Mouse (Mus musculus) kidney, adult 9 months (tissue): ENCODE data around the gene Slc4a1ap.
"Not testable (repeated sequence)": the region's sequence is repeated elsewhere in the genome, so short reads cannot be mapped to it uniquely, and the experiment has no call there.

Source experiments
- DNase-seq: peaks from one replicate; pipeline ENCODE4 v3.0.0; 2022

Gene Slc4a1ap

DNA sequence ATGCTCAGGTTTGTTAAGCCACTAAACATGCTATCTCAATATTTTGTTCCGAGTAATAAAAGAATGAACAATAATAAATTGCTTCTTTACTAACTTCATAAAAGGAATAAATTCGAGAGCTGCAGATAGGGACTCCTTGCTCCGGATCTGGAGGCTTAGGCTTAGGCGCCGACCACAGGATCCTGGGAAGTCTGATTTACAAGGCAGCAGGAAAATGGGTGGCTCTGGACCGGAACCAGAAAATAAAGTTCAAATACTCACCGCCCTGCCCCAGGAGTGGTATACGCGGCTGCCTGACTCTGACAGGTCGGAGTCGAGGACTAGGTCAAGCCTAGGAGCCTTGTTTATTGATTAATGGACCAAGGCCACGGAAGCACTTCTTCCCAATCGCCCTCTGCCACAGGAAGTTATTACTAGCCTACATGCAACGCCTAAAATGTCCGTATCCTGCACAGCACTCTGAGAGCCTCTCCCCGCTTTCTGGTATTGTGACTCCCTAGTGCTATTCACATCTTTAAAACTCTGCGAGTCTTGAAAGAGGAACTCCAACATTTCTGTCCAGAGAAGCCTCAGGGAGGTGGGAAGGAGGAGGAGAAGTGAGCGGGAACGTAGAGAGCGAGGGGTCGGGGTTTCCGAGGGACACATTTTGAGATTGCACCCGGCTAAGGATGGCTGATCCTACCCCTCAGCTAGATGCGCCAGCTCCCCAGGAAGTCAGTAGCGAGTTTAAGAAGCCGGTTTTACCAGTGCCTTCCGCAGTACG is at the start of gene Slc4a1ap:
Gene Slc4a1ap (plus strand): TSS at position 642 of the 763 bp plus-strand sequence.
- DNase-seq: peak; percentile 89

DNA sequence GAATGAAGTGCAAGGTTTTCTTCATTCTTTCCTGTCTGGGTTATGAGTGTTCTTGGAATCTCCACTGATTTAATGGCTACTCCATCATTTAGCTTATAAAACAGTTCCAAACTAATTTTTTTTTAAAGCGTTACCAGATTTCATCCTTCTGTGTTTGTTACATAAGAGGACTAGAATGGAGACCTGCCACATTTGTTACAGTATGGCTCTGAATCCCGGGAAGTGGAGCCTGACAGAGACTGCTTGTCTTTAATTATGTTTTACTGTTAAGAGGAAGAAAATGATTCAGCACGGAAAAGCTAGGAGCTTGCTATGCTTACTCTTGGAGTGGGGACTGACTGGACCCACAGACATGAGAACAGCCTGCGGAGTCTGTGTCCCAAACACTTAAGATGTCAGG is 46.3 kb upstream of the Slc4a1ap start:
- no peak for DNase-seq

DNA sequence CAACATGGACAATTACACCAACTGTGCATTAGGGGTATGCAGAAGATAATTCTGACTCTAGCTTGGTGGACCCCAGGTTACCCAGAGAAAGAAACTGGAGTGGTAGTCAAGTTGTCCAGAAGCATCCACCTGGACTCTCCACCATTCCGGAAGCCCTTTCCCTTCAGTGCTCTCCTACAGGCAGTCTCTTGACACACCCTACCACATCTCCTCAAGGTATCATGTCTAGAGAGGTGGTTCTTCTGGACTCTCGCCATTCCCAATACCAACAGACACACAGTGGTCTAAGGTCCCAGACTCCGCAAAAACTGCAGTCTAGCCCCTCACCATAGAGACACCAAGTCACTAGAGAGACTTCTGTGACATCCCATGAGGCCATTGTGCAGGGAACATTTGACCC is 41.4 kb upstream of the Slc4a1ap start, which contains the start of gene 4930548H24Rik:
Gene 4930548H24Rik (plus strand): TSS at position 301 of the 400 bp plus-strand sequence.
- DNase-seq: no peak

DNA sequence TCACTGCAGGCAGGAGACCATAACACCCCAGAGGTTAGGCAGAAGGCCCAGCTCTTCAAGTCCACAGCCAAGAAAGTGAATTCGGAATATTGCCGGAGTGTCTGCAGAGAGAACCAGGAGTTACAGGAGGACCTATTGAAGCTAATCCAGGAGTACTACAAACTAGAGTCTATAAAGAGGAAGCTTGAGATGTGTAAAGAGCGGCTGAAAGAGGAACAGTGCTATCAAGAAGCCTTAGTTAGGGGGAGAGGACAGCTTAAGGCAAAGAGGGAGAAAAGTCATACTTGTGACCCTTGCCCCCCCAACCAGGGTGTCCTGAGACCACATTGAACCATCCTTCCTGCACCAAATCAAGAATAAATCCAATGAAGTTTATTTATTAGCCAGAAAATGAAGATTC is 38.9 kb upstream of the Slc4a1ap start:
- DNase-seq: no peak

DNA sequence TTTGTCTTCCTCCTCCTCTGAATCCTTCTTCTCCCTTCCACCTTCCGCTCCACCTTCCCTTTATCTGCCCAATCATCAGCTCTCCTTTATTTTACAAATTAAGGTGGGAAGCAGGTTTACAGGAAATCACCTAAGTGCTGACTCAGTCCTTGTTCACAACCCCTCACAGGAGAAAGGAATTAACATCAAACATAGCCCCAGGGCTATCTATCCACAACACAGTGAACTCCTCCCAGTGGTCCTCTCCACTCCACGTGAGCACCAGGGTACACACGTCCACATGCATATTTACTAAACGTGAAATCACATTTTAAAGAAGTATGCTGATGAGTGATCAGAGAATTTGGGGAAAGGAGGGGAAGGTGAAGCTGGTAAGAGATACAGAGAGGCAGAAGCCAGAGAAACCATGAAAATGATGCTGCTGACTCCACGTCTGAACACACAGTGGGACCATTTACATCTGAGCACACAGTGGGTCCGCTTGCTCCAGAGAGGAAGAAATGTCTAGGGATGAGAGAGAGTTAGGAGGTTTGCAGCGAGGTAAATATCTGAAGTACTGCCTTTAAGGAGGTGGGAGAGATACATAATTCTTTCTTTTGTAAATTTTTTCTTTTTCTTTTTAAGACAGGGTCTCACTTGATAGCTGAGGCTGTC is 37.6 kb upstream of the Slc4a1ap start:
- DNase-seq: no peak

DNA sequence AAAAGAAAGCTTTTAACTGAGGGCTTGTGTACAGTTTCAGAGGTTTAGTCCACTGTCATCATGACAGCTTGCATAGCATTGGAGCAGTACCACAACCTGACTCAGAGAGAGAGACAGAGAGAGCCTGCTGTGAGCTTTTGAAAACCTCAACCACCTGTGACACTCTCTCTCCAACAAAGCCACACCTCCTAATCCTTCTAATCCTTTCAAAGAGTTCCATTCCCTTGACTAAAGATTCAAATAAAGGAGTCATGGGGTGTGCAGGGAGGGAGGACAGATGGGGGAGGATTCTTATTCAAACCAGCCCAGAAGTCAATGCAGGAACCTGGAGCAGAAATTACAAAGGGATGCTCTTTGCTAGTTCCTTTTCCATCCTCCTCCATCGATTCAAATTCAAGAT is 34.8 kb upstream of the Slc4a1ap start:
- no peak for DNase-seq

DNA sequence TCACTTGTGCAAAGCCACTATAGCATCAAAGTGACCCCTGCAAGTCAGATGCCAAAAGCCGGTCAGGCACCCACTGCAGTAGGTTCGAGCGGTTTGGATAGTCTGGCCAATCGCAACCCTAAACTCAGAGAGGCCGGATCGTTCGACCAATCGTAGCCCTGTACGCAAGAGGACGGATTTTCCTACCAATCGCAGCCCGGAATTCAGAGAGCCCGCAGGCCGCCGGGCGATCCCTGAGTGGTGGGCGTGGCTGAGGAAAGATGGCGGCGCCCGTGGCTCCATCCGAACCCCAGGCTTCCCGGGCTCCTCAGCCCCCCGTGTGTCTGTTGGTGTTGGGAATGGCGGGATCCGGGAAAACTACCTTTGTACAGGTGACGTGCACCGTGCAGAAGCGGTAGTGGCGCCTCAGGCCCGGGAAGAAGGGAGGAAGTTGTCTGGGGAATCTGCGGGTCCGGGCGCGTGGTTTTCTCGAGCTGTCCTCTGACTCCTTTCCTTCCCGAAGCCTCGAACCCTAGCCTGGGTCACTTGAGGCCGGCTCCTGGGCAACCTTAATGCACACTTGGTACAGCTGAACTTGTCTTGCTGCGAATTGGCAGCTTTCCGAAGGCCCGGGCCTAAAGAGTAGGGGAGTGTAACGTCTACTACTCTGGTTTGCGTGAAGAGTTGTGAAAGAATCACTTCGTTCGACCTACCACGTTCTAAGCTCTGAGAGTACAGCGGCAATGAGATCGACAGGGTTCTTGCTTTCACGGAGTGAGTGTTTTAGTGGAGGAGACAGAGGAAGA is 32.1 kb upstream of the Slc4a1ap start, which contains the start of gene Gpn1:
Gene Gpn1 (plus strand): TSS at position 229 of the 785 bp plus-strand sequence.
- DNase-seq: peak; percentile 94

DNA sequence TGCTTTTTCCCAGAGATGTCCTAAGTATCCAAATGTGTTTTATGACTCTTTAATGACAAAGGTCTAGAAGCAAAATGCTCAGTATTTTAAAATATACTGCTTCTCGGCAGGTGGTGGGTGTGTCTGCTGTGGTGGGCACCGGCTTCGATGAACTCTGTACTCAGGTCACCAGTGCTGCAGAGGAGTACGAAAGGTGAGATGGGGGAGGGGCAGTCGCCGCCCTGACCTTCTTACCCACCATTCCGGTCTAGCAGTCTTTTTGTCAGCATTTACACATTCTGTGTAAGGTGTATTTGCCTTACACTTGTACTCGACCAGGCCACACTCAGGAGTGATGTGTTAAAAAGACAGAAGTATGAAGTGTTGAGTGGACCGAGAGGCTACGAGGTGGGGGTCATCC is 22.0 kb upstream of the Slc4a1ap start:
- DNase-seq: no peak

DNA sequence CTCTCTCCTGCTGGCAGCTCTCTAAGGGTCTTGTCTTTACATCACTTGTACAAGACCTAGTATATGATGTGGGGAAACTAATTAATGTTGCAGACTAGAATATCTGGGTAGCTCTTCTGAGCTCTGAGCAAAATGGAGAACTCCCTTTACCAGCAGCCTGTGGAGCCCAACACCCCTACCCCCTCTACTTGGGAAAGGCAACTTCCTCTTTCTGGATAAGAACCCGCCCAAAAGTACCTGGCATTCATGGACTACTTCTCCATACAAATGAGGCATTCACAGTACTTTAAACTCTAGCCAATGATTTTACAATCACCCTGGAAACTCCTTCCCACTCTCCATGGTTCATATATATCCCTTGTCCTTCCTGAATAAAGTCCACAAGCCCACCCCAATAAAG is 14.3 kb upstream of the Slc4a1ap start:
- DNase-seq: no peak

DNA sequence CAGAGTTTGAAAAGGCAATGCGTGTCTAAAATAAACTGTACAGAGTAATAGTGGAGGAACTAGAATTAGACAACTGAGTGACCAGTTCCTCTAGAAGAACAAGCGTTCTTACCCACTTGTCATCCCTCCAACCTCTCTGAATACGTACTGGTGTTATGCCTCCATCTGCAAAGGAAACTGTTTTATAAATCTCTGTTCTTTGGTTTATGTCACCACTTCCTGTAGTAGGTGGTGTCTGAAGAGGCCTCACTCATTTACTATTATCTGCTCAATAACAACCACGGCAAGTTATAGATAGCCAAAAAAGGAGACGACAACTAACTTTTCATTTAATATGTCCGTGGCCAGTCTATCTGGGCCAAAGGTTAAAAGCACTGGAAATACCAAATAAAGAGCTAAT is 6.2 kb upstream of the Slc4a1ap start:
- DNase-seq: no peak

DNA sequence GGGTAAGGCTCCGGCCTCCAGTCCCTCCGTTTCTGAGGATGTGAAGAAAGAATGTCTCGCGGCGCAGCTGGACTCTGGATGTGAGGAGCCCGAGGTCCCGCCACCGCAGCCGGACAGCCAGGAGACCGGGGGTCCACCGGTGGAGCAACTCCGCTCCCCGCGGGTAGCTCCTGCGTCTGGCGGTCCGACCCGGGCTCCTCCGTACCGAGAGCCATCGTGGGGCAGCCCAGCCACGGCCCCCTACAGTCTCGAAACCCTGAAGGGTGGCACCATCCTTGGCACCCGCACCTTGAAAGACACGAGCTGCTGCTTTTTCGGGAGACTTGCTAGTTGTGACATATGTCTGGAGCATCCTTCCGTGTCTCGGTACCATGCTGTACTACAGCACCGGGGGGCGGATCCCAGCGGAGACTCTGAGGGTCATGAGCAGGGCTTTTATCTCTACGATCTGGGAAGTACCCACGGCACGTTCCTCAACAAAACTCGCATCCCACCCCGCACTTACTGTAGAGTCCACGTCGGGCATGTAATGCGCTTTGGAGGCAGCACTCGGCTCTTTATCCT is 404 bp downstream of the Slc4a1ap start:
- no peak for DNase-seq

DNA sequence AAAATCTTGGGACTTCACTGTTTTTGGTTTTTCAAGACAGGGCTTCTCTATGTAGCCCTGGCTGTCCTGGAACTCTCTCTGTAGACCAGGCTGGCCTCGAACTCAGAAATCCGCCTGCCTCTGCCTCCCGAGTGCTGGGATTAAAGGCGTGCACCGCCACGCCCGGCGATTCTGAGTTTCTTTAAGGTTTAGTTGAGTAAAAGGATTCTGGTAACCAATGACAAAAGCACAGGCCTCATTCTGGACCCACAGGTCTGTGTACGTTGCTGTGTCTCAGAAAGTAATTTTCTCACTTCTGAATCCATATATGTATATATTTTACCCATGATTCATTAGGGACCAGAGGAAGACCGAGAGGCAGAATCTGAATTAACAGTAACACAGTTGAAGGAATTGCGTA is 912 bp downstream of the Slc4a1ap start, which contains the start of gene Supt7l:
Gene Supt7l (minus strand): TSS at position 101 of the 400 bp plus-strand sequence.
- DNase-seq: not testable (repeated sequence)

DNA sequence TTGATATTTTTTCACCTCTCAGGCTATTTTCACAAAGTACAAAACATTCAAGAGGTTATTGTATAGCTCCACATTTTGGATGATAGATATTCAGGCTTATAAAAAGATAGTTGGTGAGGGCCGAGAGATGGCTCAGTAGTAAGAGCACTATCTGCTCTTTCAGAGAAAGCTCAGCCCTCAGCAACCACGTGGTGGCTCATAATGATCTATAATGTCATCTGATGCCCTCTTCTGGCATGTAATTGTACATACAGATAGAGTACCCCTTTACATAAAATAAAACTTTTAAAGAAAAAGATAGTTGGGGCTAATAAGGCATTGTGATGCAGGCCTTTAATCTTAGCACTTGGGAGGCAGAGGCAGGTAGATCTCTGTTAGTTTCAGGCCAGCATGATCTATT is 1.8 kb downstream of the Slc4a1ap start:
- no peak for DNase-seq

DNA sequence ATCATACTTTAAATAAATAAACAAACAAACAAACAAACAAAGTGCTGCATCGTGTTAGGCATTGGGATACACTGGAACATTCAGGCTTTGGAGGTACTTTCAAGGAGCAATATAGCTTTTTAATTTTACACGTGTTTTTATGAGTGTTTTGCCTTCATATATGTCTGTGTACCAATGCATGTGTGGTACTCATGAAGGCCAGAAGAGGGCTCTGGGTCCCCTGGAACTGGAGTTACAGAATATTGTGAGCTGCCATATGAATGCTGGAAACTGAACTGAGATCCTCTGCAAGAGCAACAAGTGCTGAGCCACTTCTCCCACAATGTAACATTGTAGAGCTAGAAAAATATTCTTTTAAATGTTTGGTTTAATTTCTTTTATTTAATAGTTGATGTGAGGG is 8.4 kb downstream of the Slc4a1ap start:
- DNase-seq: no peak

DNA sequence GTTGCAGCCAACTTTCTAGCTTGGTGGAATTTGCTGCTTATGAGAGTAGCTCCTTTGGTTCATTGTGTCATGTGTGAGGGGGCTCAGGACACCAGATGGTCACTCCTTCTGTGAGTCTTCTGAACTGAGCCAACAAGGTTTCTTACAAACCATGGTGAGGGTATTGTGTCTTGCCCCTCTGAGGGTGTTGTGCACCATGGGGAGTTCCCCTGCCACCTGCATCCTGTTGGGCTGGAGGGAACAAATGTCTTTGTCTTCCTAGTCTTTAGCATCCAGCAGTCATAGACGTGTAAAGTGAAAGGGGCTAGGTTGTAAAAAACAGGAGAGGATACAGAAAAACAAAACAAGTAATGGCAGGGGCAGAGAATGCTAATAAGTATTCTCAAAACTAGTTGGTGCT is 32.6 kb downstream of the Slc4a1ap start:
- DNase-seq: no peak

DNA sequence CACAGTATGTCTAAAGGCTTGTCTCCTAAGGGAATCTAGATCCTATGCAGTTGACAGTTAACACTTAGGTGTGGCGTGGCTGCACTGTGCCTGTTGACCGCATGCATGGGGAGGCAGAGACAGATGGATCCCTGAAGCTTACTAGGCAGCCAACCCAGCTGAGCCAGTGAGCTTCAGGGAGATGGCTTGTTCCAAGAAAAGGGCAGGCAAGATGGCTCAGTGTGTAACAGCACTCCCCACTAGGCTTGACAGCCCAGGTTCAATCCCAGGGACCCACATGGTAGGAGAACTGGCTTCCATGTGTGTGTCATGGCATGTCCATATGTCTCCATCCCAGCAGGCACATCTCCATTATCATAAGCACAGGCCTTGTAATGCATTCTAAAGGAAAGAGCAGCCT is 33.6 kb downstream of the Slc4a1ap start:
- no peak for DNase-seq

DNA sequence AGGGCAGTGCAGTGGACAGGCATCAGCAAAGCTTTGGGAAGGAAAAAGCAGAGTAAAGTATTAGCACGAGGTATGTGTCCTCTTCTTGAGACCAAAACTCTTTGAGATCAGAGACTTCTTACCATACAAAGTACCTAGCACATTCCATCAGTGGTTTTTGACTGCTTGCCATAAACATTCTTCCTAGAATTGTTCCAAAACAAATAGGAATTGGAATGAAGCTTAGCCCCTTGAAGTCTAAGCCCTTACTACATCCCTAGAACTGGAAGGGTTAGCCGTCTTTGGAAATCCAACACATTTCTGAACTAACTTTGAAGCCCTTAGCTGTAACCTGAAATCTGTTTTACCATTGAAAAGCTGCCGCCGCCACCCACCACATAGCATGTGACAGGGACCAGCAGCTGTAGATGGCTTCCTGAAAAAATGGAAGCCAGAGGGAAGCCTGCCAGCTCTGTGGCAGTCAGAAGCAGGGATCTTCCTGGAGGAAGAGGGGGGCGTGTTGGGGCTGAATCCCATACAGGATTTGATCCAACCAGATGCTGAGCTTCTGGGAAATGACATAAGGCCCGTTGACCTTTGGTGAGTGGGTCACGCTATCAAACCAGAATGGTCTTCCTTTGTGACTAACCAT is 35.4 kb downstream of the Slc4a1ap start:
- DNase-seq: peak; percentile 64

DNA sequence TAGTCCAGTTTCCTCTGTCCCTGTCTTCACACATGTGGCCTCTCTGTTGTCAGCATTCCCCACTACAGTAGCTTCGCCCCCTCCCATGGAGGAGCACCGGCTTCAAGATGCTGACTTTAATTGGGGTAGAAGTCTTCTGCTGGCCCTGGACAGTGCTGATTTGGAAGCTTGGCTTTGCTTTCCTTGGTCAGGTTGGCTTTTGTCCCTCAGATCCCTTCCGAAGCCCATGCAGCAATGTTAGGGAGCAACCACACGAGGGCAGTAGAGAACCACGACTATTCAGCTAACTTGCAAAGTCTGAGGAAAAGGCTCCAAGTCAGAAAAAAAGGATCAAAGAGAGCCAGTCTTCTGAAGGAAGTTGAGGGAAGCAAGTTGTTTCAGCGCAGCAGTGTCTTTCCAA is 36.7 kb downstream of the Slc4a1ap start:
- DNase-seq: peak; percentile 81

DNA sequence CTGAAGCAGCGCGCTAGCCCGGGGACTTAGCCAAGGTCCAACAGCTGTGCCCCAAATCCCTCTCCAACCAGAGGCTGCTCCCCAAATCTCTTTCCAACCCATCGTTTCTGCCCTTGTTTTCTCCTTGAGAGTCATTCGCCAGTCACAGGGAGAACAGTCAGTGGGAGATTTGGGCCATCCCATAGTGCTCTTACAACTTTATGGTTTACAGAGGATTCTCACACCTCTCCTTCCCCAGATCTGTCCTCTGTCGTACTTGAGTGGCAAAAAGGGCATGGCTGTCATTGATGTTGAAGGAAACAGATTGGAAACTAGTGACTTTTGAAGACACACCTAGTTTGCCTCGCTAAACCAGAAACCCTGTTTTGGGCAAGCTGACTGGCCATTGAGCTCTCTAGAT is 37.1 kb downstream of the Slc4a1ap start:
- no peak for DNase-seq

DNA sequence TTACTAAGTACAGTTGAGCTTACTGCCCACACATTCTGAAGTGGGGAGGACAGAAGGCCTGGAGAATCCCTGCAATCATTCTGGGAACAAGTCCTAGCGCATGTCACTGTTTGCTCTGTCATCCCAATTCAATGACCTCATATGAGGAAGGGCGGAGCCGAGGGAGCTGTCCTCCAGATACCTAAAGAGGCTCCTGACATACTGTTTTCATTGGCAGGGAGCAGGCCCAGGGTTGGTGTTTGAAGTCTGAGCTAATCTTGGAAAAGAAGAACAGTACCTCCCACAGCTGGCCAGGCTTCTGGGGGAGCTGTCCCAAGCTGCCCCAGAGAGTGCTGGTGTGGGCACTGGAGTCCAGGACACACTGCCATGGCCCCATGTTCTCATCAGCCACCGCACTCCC is 38.2 kb downstream of the Slc4a1ap start:
- no peak for DNase-seq

DNA sequence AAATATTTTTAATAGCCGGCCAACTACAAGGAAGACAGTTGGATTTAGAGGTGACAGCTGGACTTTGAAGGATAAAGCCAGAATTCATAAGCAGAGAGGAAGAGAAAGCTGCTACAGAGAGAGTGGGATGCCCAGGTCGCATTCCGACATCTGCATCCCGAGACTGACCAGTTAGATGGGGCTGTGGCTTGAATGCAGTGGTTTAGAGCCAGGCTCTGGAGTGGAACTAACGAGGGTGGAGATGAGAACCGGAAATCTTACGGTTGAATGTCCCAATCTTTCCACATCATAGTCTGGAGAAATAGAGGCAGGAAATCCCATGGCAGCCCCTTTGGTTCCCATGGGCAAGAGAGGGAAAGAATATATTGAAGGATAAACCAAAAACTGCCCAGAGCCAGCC is 39.2 kb downstream of the Slc4a1ap start:
- DNase-seq: no peak

DNA sequence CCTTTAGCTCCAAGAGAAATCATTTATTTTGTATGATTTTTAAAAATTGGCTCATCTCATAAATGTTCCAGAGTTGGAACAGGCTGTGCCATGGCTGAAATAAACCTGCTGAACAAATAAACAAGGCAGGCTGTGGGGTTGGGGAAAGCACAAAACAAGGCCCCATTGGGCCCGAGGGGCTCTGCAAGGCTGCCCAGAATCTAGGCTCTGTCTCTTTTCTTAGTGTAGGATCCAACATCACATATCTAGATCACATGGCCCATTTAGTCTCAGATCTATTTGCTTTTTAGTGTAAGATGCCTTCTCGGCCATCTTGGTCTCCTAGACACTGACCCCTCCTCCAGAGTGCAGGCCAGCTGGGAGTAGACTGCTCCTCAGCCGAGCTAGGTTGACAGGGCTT is 39.7 kb downstream of the Slc4a1ap start:
- no peak for DNase-seq
